Mouse (Mus musculus) embryonic facial prominence, embryonic 13.5 days (tissue): ENCODE data around the gene Slc17a7. TPM values are rescaled to one million over a fixed set of nuclear protein-coding genes. Genes with fewer than 3 reads are reported as not detected.
A peak's percentile ranks its signal among the peaks of the same experiment; 100 is the strongest.

Experiments
- ATAC-seq: fragments of 200-750 bp; cut with Nextera tagmentation; 2 replicates; pipeline ENCODE4 v1.8.0; 2017; ENCODE audit warnings: low read depth; ENCODE audit not compliant: insufficient number of reproducible peaks, insufficient read depth, low FRiP score, low TSS enrichment
- H3K27ac ChIP-seq: fragments of 300-500 bp; sonication (generic); 2 replicates; pipeline ENCODE4 v1.5.1; 2015; ENCODE audit warnings: moderate library complexity, mild to moderate bottlenecking, inconsistent platforms
- H3K27me3 ChIP-seq: fragments of 300-500 bp; sonication (generic); 2 replicates; pipeline ENCODE4 v1.6.1; 2015; ENCODE audit warnings: mild to moderate bottlenecking, inconsistent platforms
- H3K36me3 ChIP-seq: fragments of 300-500 bp; sonication (generic); 2 replicates; pipeline ENCODE4 v1.6.1; 2015; ENCODE audit warnings: mild to moderate bottlenecking, inconsistent platforms
- H3K4me1 ChIP-seq: fragments of 300-500 bp; sonication (generic); 2 replicates; pipeline ENCODE4 v1.6.1; 2015; ENCODE audit warnings: inconsistent platforms
- H3K4me2 ChIP-seq: fragments of 300-500 bp; sonication (generic); 2 replicates; pipeline ENCODE4 v1.6.1; 2015; ENCODE audit warnings: moderate library complexity, mild to moderate bottlenecking, inconsistent platforms
- H3K4me3 ChIP-seq: fragments of 300-500 bp; sonication (generic); 2 replicates; pipeline ENCODE4 v1.5.1; 2015; ENCODE audit warnings: mild to moderate bottlenecking, inconsistent platforms
- H3K9ac ChIP-seq: fragments of 300-500 bp; sonication (generic); 2 replicates; pipeline ENCODE4 v1.6.1; 2015; ENCODE audit warnings: mild to moderate bottlenecking, inconsistent platforms
- H3K9me3 ChIP-seq: fragments of 300-500 bp; sonication (generic); 2 replicates; pipeline ENCODE4 v1.6.1; 2016; ENCODE audit warnings: inconsistent platforms
- WGBS: fragments of 180-500 bp; shearing (Covaris S2); methylation state at CpG from one replicate; pipeline ENCODE4 v1.1.7; 2015; ENCODE audit warnings: mixed read lengths; 5-methylcytosine and 5-hydroxymethylcytosine counted together
- polyA plus RNA-seq: library from polyadenylated mRNA; unstranded; fragments of >200 nt; fragmentation: Nextera tagmentation; extraction: Ambion mirVana; gene quantifications from 2 replicates; pipeline ENCODE4 v1.2.1, GENCODE M21; 2015

Slc17a7 gene
- polyA plus RNA-seq, 1 experiment from 2014 or later, result 0.22 TPM

DNA sequence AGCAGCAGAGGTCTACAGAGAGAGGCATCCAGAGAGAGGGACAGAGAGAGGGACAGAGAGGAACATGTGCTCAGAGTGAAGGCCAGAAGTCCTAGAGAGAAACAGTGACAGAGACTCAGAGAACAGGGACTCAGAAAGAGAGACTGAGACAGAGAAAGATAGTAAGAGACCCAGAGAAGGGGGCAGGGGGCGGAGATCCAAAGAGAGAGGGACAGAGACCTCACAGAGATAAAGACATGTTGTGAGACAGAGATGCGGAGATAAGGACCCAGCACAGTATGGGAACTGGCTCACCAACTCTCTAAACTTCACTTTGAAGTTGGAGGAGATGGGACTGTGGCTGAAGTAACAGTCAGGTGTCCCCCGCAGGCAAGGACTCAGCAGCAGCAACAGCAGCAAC is 28.4 kb upstream of the Slc17a7 start:
- 80% methylated on average over 3 of the region's 3 CpGs for WGBS
- H3K4me1 ChIP-seq, result peaks cover 7% of the 10 kb centered on the region
- peak overlapping the region; percentile 56 for H3K4me3 ChIP-seq
- H3K27me3 ChIP-seq, result peaks cover 15% of the 10 kb centered on the region; the same call in 1 of the 2 replicates
- peak overlapping the region; percentile 5; the same call in 1 of the 2 replicates for H3K27ac ChIP-seq
- H3K9ac ChIP-seq, result peak overlapping the region; percentile 77
- peak overlapping the region; percentile 72 for H3K4me2 ChIP-seq
- no peaks in the 10 kb centered on the region for H3K9me3 ChIP-seq
- 0 out of 2 replicates have a peak, but pooled peaks cover 4% of the 10 kb centered on the region for H3K36me3 ChIP-seq
- ATAC-seq, result no peak

GRCm38 (mm10) chr7:45135993-45136567 is 27.7 kb upstream of the Slc17a7 start, which contains the start of the genes Gm45713 and Flt3l:
Gm45713 (minus strand) TSS chr7:45136231.
Flt3l (minus strand) TSS chr7:45136432.
- Histone ChIP-seq H3K27me3 (peaks cover 15% of the 10 kb centered on the region; the same call in 1 of the 2 replicates), H3K9ac (peak within 1 kb of the TSS; percentile 77), H3K9me3 (no peaks in the 10 kb centered on the region), H3K4me1 (peaks cover 7% of the 10 kb centered on the region), H3K4me2 (peak within 1 kb of the TSS; percentile 72), H3K36me3 (0 out of 2 replicates have a peak, but pooled peaks cover 4% of the 10 kb centered on the region), H3K27ac (peak within 1 kb of the TSS; percentile 5; the same call in 1 of the 2 replicates), H3K4me3 (peak within 1 kb of the TSS; percentile 56)
- 2% methylated on average over 29 of the region's 29 CpGs for WGBS
- peak; percentile 60 for ATAC-seq

- Histone ChIP-seq H3K4me2 (no peak overlapping the region), H3K36me3 (peaks cover 17% of the 10 kb centered on the region), H3K4me3 (no peak overlapping the region), H3K4me1 (peaks cover 7% of the 10 kb centered on the region), H3K9ac (no peak overlapping the region), H3K27me3 (peaks cover 15% of the 10 kb centered on the region; the same call in 1 of the 2 replicates), H3K9me3 (no peaks in the 10 kb centered on the region), H3K27ac (no peak overlapping the region)
- ATAC-seq, result no peak
- WGBS, result 88% methylated on average over 12 of the region's 12 CpGs
Observed at GRCm38 (mm10) chr7:45137171-45138006, 26.4 kb upstream of the Slc17a7 start.

DNA sequence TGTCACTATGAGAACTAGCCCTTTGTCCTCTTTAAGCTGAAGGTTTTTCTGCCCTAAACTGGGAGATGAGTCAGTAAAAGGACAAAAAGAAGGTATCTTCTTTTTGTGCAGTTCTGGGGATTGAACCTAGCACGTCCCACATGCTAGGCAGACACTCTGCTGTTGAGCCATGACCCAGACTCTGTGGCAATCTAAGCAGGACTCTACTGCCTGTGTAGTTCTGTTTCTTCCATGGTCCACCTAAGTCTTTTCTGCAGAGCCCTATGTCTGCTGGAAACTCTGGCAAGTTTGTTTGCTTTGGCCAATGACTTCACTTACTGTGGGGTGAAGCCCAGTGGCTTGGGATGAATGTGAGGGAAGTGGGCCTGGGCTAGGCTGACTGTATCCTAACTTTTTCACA is 25.3 kb upstream of the Slc17a7 start:
- no peak for ATAC-seq
- Histone ChIP-seq H3K36me3 (peaks cover 27% of the 10 kb centered on the region), H3K4me3 (no peak overlapping the region), H3K4me1 (peaks cover 7% of the 10 kb centered on the region), H3K9me3 (no peaks in the 10 kb centered on the region), H3K27ac (no peak overlapping the region), H3K9ac (no peak overlapping the region), H3K27me3 (peaks cover 15% of the 10 kb centered on the region; the same call in 1 of the 2 replicates), H3K4me2 (no peak overlapping the region)
- 77% methylated on average over 1 of the region's 1 CpGs for WGBS

DNA sequence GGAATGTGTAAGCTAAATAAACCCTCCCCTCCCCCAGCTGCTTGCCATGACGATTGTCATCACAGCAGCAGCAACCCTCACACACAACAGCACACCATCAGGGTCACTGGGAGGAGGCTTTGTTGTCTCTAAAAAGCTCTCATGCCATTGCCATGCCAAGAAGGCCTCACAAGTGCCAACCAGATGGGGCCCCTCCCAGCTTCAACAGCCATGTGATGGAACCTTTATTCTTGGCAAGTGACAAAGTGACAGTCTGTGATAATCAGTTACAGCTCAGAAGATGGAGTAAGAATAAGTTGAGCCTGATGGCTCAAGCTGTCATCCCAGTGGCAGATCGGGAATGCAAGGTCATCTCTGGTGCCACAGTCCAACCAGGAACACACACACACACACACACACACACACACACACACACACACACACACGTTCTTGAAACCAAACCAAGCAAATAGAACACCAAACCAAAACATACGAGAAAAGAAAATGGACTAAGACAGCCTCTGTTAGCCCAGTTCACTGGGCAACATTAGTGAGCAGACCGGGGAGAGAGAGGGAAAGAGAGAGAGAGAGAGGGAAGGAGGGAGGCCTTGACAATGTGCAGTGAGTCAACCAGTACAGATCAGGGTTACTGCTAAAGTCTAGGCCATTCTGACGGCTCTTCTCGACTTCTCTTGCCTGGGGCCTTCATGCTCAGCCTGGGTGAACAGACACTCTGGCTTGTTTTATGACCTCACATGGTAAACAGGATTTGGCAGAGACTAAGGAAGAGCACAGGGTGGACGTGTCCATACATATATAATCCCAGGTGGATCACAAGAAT is 23.6 kb upstream of the Slc17a7 start:
- 70% methylated on average over 8 of the region's 8 CpGs for WGBS
- H3K9ac ChIP-seq, result no peak overlapping the region
- H3K27ac ChIP-seq, result no peak overlapping the region
- H3K4me3 ChIP-seq, result no peak overlapping the region
- H3K4me1 ChIP-seq, result peaks cover 7% of the 10 kb centered on the region
- no peaks in the 10 kb centered on the region for H3K9me3 ChIP-seq
- H3K36me3 ChIP-seq, result peaks cover 44% of the 10 kb centered on the region
- no peak overlapping the region for H3K4me2 ChIP-seq
- no peak for ATAC-seq
- H3K27me3 ChIP-seq, result peaks cover 7% of the 10 kb centered on the region; the same call in 1 of the 2 replicates

DNA sequence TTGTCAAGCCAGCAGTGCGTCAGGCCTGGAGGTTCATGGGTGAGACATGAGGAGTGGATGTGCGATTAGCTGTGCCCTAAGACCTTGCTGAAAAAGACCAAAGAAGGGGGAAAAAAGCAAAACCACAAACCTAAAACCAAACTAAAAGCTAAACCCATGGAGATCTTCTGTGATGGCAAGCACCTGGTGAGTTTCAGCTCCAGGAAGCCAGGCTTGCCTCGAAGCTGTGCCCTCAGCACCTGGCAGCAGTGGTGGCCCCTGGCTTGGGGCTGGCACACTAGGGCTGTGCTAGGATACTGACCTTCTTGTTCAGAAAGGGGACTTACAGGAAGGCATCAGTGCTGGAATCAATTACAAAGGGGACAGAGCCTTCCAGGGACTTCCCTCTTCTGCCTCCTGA is 22.4 kb upstream of the Slc17a7 start:
- 87% methylated on average over 3 of the region's 3 CpGs for WGBS
- no peaks in the 10 kb centered on the region for H3K9me3 ChIP-seq
- H3K27ac ChIP-seq, result no peak overlapping the region
- no peak overlapping the region for H3K9ac ChIP-seq
- no peak for ATAC-seq
- H3K4me3 ChIP-seq, result no peak overlapping the region
- H3K4me2 ChIP-seq, result no peak overlapping the region
- H3K27me3 ChIP-seq, result no peaks in the 10 kb centered on the region
- H3K36me3 ChIP-seq, result peaks cover 56% of the 10 kb centered on the region
- no peaks in the 10 kb centered on the region for H3K4me1 ChIP-seq

- no peaks in the 10 kb centered on the region for H3K9me3 ChIP-seq
- H3K4me1 ChIP-seq, result no peaks in the 10 kb centered on the region
- no peak overlapping the region for H3K4me2 ChIP-seq
- peaks cover 62% of the 10 kb centered on the region for H3K36me3 ChIP-seq
- H3K9ac ChIP-seq, result peak overlapping the region; percentile 27; the same call in 1 of the 2 replicates
- no peak overlapping the region for H3K4me3 ChIP-seq
- H3K27me3 ChIP-seq, result no peaks in the 10 kb centered on the region
- ATAC-seq, result no peak
- WGBS, result 91% methylated on average over 5 of the region's 5 CpGs
- H3K27ac ChIP-seq, result no peak overlapping the region
Observed at GRCm38 (mm10) chr7:45141914-45142313, 21.8 kb upstream of the Slc17a7 start.

DNA sequence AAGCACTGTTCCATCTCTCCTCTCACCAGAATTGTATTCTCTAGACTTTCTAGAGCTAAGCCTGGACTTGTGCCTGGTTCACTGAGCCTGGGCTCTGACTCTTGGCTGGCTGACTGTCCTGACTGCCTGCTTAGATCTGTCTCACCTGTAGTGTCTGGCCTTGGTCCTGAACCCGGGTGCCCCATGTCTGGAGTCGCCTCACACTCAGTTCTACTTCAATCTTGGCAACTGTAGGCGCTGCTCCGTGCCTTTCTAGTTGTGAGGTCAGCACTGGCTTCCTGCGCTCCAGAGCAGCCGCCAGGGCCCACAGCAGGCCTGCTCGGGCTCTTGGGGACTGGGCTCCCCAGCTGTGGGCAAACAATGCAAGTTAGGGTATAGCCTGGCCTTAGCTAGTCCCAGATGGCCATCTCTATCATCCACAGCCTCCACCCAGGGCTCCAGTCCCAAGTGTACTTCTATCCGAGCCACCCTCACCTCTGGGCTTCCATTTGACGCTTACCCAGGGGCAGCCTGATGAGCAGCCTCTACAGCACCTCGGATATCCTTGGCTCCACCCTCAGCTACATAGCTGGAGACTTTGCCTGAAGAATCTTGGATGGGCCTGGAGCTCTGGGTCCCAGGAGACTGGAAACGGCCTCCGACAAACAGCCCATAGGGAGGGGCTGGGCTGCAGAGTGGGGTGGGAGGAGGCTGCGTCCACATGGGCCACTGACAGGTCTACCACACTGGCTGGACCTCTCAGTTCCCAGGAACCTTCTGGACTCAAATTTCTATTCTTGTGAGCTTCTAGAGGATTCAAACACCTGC is 19.2 kb upstream of the Slc17a7 start:
- Histone ChIP-seq H3K27me3 (no peaks in the 10 kb centered on the region), H3K9ac (no peak overlapping the region), H3K4me2 (no peak overlapping the region), H3K27ac (no peak overlapping the region), H3K9me3 (no peaks in the 10 kb centered on the region), H3K4me3 (no peak overlapping the region), H3K4me1 (no peaks in the 10 kb centered on the region), H3K36me3 (peaks cover 80% of the 10 kb centered on the region)
- 87% methylated on average over 13 of the region's 13 CpGs for WGBS
- no peak for ATAC-seq

DNA sequence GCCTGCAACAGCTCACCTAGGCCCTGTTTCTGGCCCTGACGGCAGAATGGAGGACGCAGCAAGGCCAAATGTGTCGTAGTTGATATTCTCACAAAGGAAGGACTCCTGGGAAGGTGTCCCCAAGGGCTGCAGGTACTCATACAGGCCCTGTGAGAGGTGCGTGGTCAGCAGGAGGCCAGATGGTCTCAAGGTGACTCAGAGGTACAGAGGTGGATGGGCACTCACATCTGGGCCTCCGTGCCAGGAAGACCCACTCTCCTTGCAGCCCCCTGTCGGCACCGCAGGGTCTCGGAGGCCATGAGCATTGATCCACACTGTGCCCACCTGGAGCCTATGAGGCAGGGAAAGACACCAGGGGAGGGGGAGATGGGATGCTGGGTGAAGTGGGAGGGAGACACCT is 18.3 kb upstream of the Slc17a7 start:
- Histone ChIP-seq H3K4me2 (no peak overlapping the region), H3K9me3 (no peaks in the 10 kb centered on the region), H3K27ac (no peak overlapping the region), H3K9ac (no peak overlapping the region), H3K36me3 (peaks cover 76% of the 10 kb centered on the region), H3K4me3 (no peak overlapping the region), H3K4me1 (peaks cover 2% of the 10 kb centered on the region), H3K27me3 (no peaks in the 10 kb centered on the region)
- 94% methylated on average over 8 of the region's 8 CpGs for WGBS
- no peak for ATAC-seq

DNA sequence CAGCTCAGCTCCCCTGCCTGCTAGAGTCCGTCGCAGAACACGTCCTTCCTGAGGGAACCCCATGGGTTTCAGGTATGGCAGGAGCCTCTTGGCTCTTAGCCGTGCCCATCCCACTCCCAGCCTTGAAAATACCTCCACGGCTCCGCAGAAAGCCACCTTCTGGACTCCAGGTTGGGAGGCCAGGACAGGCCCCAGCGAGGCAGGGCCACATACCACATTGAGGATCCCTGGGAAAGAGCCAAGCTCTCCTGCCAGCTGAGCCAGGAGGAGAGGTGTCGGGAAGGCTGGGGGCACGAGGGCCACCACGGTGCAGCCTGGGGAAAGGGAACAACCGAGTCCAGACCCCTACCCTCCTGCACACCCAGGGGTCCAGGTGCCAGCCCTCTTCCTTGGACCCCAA is 16.5 kb upstream of the Slc17a7 start:
- Histone ChIP-seq H3K27me3 (no peaks in the 10 kb centered on the region), H3K36me3 (peaks cover 64% of the 10 kb centered on the region), H3K27ac (no peak overlapping the region), H3K9me3 (no peaks in the 10 kb centered on the region), H3K4me1 (peaks cover 13% of the 10 kb centered on the region), H3K4me3 (no peak overlapping the region), H3K9ac (no peak overlapping the region), H3K4me2 (no peak overlapping the region)
- no peak for ATAC-seq
- WGBS, result 93% methylated on average over 11 of the region's 11 CpGs

GRCm38 (mm10) chr7:45147899-45148298 is 15.8 kb upstream of the Slc17a7 start:
- ATAC-seq, result no peak
- H3K4me3 ChIP-seq, result no peak overlapping the region
- 94% methylated on average over 11 of the region's 11 CpGs for WGBS
- no peak overlapping the region for H3K9ac ChIP-seq
- no peak overlapping the region for H3K27ac ChIP-seq
- no peak overlapping the region for H3K4me2 ChIP-seq
- H3K36me3 ChIP-seq, result peaks cover 58% of the 10 kb centered on the region
- H3K9me3 ChIP-seq, result no peaks in the 10 kb centered on the region
- H3K27me3 ChIP-seq, result no peaks in the 10 kb centered on the region
- H3K4me1 ChIP-seq, result peaks cover 13% of the 10 kb centered on the region
